Mouse (Mus musculus) brain, embryonic 14.5 days (tissue): ENCODE results near the gene Insrr.

Experiments used
- CTCF ChIP-seq: fragments of 200-500 bp; IDR thresholded peaks from 2 replicates; pipeline ENCODE4 v1.5.1; 2012; ENCODE audit warnings: inconsistent platforms, mild to moderate bottlenecking, moderate library complexity, borderline replicate concordance; ENCODE audit not compliant: insufficient read depth, insufficient read length; ENCODE audit errors: extremely low read depth
- POLR2A ChIP-seq: fragments of 200-500 bp; IDR thresholded peaks from 2 replicates; pipeline ENCODE4 v1.6.1; 2012; ENCODE audit warnings: mild to moderate bottlenecking, inconsistent platforms, borderline replicate concordance; ENCODE audit not compliant: poor library complexity, insufficient read depth, insufficient read length, severe bottlenecking; ENCODE audit errors: extremely low read depth

- TF ChIP-seq CTCF = peak; percentile 78
- TF ChIP-seq POLR2A = no peak
Measured at GRCm38 (mm10) chr3:87795336-87796277, 1.1 kb upstream of the Insrr start.
